Mouse (Mus musculus): ENCODE results near the gene Flt1. TPM values are rescaled to one million over a fixed set of nuclear protein-coding genes. Genes with fewer than 3 reads are reported as not detected.
"Not testable (repeated sequence)": the region's sequence is repeated elsewhere in the genome, so short reads cannot be mapped to it uniquely, and the experiment has no call there.

The Flt1 gene
- total RNA-seq, 2 experiments from 2014 or later: not detected

- no peak for ATAC-seq (replicated peaks; ENCODE audit: low FRiP score, low TSS enrichment, poor library complexity, severe bottlenecking)
Measured at GRCm38 (mm10) chr5:147630426-147631290, 95.2 kb downstream of the Flt1 start.

GRCm38 (mm10) chr5:147626944-147627343 lies 98.9 kb downstream of the Flt1 start:
- no peak for ATAC-seq (replicated peaks; ENCODE audit: low FRiP score, low TSS enrichment, poor library complexity, severe bottlenecking)

GRCm38 (mm10) chr5:147623747-147624146 lies 102.1 kb downstream of the Flt1 start:
- no peak for ATAC-seq (replicated peaks; ENCODE audit: low FRiP score, low TSS enrichment, poor library complexity, severe bottlenecking)

- no peak for ATAC-seq (replicated peaks; ENCODE audit: low FRiP score, low TSS enrichment, poor library complexity, severe bottlenecking)
Measured at GRCm38 (mm10) chr5:147620178-147620577, 105.6 kb downstream of the Flt1 start.

GRCm38 (mm10) chr5:147618243-147618642 lies 107.6 kb downstream of the Flt1 start:
- no peak for ATAC-seq (replicated peaks; ENCODE audit: low FRiP score, low TSS enrichment, poor library complexity, severe bottlenecking)

GRCm38 (mm10) chr5:147616450-147616849 lies 109.4 kb downstream of the Flt1 start:
- ATAC-seq (replicated peaks; ENCODE audit: low FRiP score, low TSS enrichment, poor library complexity, severe bottlenecking): peak; percentile 34

- ATAC-seq (replicated peaks; ENCODE audit: low FRiP score, low TSS enrichment, poor library complexity, severe bottlenecking): no peak
Measured at GRCm38 (mm10) chr5:147614659-147615058, 111.2 kb downstream of the Flt1 start.

- not testable (repeated sequence) for ATAC-seq (replicated peaks; ENCODE audit: low FRiP score, low TSS enrichment, poor library complexity, severe bottlenecking)
Measured at GRCm38 (mm10) chr5:147611348-147611747, 114.5 kb downstream of the Flt1 start.

- peak; percentile 62 for ATAC-seq (replicated peaks; ENCODE audit: low FRiP score, low TSS enrichment, poor library complexity, severe bottlenecking)
Measured at GRCm38 (mm10) chr5:147607256-147607975, 118.4 kb downstream of the Flt1 start.

GRCm38 (mm10) chr5:147606751-147607150 lies 119.1 kb downstream of the Flt1 start:
- ATAC-seq (replicated peaks; ENCODE audit: low FRiP score, low TSS enrichment, poor library complexity, severe bottlenecking): no peak

GRCm38 (mm10) chr5:147601460-147602360 lies 124.1 kb downstream of the Flt1 start:
- ATAC-seq (replicated peaks; ENCODE audit: low FRiP score, low TSS enrichment, poor library complexity, severe bottlenecking): no peak

- ATAC-seq (replicated peaks; ENCODE audit: low FRiP score, low TSS enrichment, poor library complexity, severe bottlenecking): no peak
Measured at GRCm38 (mm10) chr5:147597825-147598224, 128.0 kb downstream of the Flt1 start.

- no peak for ATAC-seq (replicated peaks; ENCODE audit: low FRiP score, low TSS enrichment, poor library complexity, severe bottlenecking)
Measured at GRCm38 (mm10) chr5:147589814-147590213, 136.0 kb downstream of the Flt1 start.

GRCm38 (mm10) chr5:147585070-147585469 lies 140.7 kb downstream of the Flt1 start:
- ATAC-seq (replicated peaks; ENCODE audit: low FRiP score, low TSS enrichment, poor library complexity, severe bottlenecking): no peak

GRCm38 (mm10) chr5:147584648-147585047 lies 141.2 kb downstream of the Flt1 start:
- no peak for ATAC-seq (replicated peaks; ENCODE audit: low FRiP score, low TSS enrichment, poor library complexity, severe bottlenecking)

GRCm38 (mm10) chr5:147583702-147584298 lies 142.0 kb downstream of the Flt1 start:
- peak; percentile 81 for ATAC-seq (replicated peaks; ENCODE audit: low FRiP score, low TSS enrichment, poor library complexity, severe bottlenecking)

GRCm38 (mm10) chr5:147580181-147580580 lies 145.6 kb downstream of the Flt1 start:
- no peak for ATAC-seq (replicated peaks; ENCODE audit: low FRiP score, low TSS enrichment, poor library complexity, severe bottlenecking)

GRCm38 (mm10) chr5:147579691-147580090 lies 146.1 kb downstream of the Flt1 start:
- no peak for ATAC-seq (replicated peaks; ENCODE audit: low FRiP score, low TSS enrichment, poor library complexity, severe bottlenecking)

- no peak for ATAC-seq (replicated peaks; ENCODE audit: low FRiP score, low TSS enrichment, poor library complexity, severe bottlenecking)
Measured at GRCm38 (mm10) chr5:147579148-147579547, 146.7 kb downstream of the Flt1 start.
